Mouse (Mus musculus) heart, embryonic 12.5 days (tissue): ENCODE measurements at regions not wholly inside any gene's neighbourhood (a gene's known extent, or its start where the extent isn't known, plus 50 kb on each side); places are given as distances from the start of the nearest gene placed in this dataset.
A peak's percentile ranks its signal among the peaks of the same experiment; 100 is the strongest.

Source experiments
- ATAC-seq: fragments of 200-750 bp; cut with Nextera tagmentation; 2 replicates; pipeline ENCODE4 v1.8.0; 2017; ENCODE audit warnings: moderate TSS enrichment, moderate library complexity; ENCODE audit not compliant: insufficient number of reproducible peaks, low FRiP score
- H3K27ac ChIP-seq: fragments of 300-500 bp; sonication (generic); 2 replicates; pipeline ENCODE4 v1.5.1; 2016; ENCODE audit warnings: mild to moderate bottlenecking, moderate library complexity; ENCODE audit not compliant: poor library complexity, severe bottlenecking
- H3K27me3 ChIP-seq: fragments of 300-500 bp; sonication (generic); replicated peaks from 2 replicates; pipeline ENCODE4 v1.6.1; 2016; ENCODE audit warnings: mild to moderate bottlenecking, moderate library complexity
- H3K36me3 ChIP-seq: fragments of 300-500 bp; sonication (generic); 2 replicates; pipeline ENCODE4 v1.6.1; 2016; ENCODE audit warnings: mild to moderate bottlenecking, moderate library complexity
- H3K4me1 ChIP-seq: fragments of 300-500 bp; sonication (generic); replicated peaks from 2 replicates; pipeline ENCODE4 v1.6.1; 2016; ENCODE audit warnings: mild to moderate bottlenecking
- H3K4me2 ChIP-seq: fragments of 300-500 bp; sonication (generic); 2 replicates; pipeline ENCODE4 v1.6.1; 2016; ENCODE audit warnings: mild to moderate bottlenecking, moderate library complexity
- H3K4me3 ChIP-seq: fragments of 300-500 bp; sonication (generic); 2 replicates; pipeline ENCODE4 v1.5.1; 2016; ENCODE audit warnings: mild to moderate bottlenecking
- H3K9ac ChIP-seq: fragments of 300-500 bp; sonication (generic); 2 replicates; pipeline ENCODE4 v1.6.1; 2016; ENCODE audit warnings: mild to moderate bottlenecking, moderate library complexity
- H3K9me3 ChIP-seq: fragments of 300-500 bp; sonication (generic); replicated peaks from 2 replicates; pipeline ENCODE4 v1.6.1; 2016; ENCODE audit warnings: mild to moderate bottlenecking, moderate library complexity
- WGBS: fragments of 180-500 bp; shearing (Covaris S2); methylation state at CpG from one replicate; pipeline ENCODE4 v1.1.7; 2016; 5-methylcytosine and 5-hydroxymethylcytosine counted together

DNA sequence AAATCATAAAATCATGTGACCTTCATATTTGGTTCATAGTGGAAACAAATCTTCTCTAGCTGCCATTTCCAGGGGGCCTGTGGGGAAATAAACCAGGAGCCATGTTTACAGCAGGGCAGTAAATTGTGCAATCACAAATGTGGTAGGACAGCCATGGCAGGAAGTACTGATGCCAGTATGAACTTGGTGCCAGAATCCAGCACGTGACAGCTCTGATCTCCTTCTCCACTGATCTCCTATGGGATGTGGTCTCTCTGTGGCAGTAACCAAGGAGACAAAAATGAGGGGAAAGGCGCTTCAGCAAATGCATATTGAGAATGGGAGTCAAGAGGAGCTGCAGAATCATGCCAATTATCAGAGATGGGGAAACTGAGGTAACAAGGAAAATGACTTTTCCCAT is 215.0 kb downstream of the Lpin1 start:
- Histone ChIP-seq H3K4me2 (no peak overlapping the region), H3K4me1 (peaks cover 13% of the 10 kb centered on the region), H3K9me3 (no peaks in the 10 kb centered on the region; the same call in 1 of the 2 replicates), H3K27ac (no peak overlapping the region), H3K4me3 (no peak overlapping the region), H3K27me3 (no peaks in the 10 kb centered on the region), H3K9ac (no peak overlapping the region), H3K36me3 (no peaks in the 10 kb centered on the region)
- ATAC-seq = no peak
- 80% methylated on average over 2 of the region's 2 CpGs for WGBS

DNA sequence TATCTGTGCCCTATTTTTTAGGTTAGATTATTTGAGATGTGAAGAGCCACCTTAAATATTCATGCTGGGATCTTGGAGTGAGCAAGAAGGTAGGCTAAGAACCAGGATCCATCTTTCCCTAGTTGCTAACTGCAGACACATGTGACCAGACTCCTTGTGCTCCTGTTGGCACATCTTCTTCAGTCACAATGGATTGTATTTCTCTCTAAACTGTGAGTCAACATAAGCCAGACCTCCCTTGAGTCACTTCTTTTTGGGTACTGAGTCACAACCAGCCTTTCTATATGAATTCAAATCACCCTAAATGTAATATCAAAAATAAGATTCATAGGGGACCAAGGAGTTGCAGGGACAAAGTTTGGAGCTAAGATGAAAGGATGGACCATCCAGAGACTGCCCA is 217.9 kb downstream of the Lpin1 start:
- peaks cover 13% of the 10 kb centered on the region for H3K4me1 ChIP-seq
- no peaks in the 10 kb centered on the region; the same call in 1 of the 2 replicates for H3K9me3 ChIP-seq
- H3K4me2 ChIP-seq = no peak overlapping the region
- H3K9ac ChIP-seq = no peak overlapping the region
- no peaks in the 10 kb centered on the region for H3K27me3 ChIP-seq
- ATAC-seq = no peak
- H3K36me3 ChIP-seq = no peaks in the 10 kb centered on the region
- no peak overlapping the region for H3K4me3 ChIP-seq
- no peak overlapping the region for H3K27ac ChIP-seq

DNA sequence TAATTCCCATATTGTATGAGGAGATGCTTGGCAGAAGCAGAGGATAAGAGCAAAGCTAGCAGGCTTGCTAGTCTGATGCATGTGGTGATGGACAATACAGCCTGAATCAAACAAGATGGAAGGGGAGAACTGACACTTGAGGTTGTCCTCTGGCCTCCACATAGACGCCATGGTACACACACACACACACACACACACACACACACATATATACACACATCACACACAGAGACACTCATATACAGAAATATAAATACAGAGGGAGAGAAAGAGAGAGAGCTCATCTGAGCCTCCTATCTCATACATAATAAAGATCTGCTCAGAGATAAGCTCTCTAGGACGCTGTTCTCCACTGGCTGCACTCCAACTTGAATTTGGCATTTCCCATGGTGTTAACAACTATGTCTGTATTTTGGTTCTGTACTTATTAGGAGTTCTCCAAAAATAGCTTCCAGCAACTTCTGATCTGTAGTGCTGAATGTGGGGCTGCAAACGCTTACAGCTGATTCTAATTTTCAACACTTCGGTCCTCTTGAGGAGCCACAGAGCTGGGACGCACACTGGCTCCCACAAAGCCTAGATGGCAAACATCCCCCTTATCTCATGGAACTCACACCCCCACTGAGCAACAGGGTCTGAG is 219.0 kb downstream of the Lpin1 start:
- Histone ChIP-seq H3K4me1 (peaks cover 13% of the 10 kb centered on the region), H3K36me3 (no peaks in the 10 kb centered on the region), H3K9me3 (no peaks in the 10 kb centered on the region; the same call in 1 of the 2 replicates), H3K4me2 (no peak overlapping the region), H3K27me3 (no peaks in the 10 kb centered on the region), H3K4me3 (no peak overlapping the region), H3K9ac (no peak overlapping the region), H3K27ac (peak overlapping the region; percentile 83)
- 19% methylated on average over 5 of the region's 5 CpGs for WGBS
- peak; percentile 71 for ATAC-seq

GRCm38 (mm10) chr12:16391163-16391562 is 219.6 kb downstream of the Lpin1 start:
- Histone ChIP-seq H3K27me3 (no peaks in the 10 kb centered on the region), H3K4me1 (peaks cover 13% of the 10 kb centered on the region), H3K4me3 (no peak overlapping the region), H3K36me3 (no peaks in the 10 kb centered on the region), H3K9me3 (no peaks in the 10 kb centered on the region; the same call in 1 of the 2 replicates), H3K4me2 (no peak overlapping the region), H3K27ac (peak overlapping the region; percentile 83; the same call in 1 of the 2 replicates), H3K9ac (no peak overlapping the region)
- WGBS = 61% methylated on average over 5 of the region's 5 CpGs
- no peak for ATAC-seq

- 86% methylated on average over 4 of the region's 4 CpGs for WGBS
- H3K27ac ChIP-seq = no peak overlapping the region
- no peak for ATAC-seq
- no peaks in the 10 kb centered on the region for H3K27me3 ChIP-seq
- no peak overlapping the region for H3K4me3 ChIP-seq
- no peak overlapping the region for H3K4me2 ChIP-seq
- H3K9ac ChIP-seq = no peak overlapping the region
- peaks cover 9% of the 10 kb centered on the region for H3K4me1 ChIP-seq
- H3K9me3 ChIP-seq = no peaks in the 10 kb centered on the region
- no peaks in the 10 kb centered on the region for H3K36me3 ChIP-seq
Observed at GRCm38 (mm10) chr12:16387035-16387434, 223.7 kb downstream of the Lpin1 start.

GRCm38 (mm10) chr12:16384396-16384795 is 226.4 kb downstream of the Lpin1 start:
- H3K9ac ChIP-seq = no peak overlapping the region
- WGBS = 89% methylated on average over 1 of the region's 1 CpGs
- H3K36me3 ChIP-seq = no peaks in the 10 kb centered on the region
- H3K27ac ChIP-seq = no peak overlapping the region
- no peaks in the 10 kb centered on the region for H3K4me1 ChIP-seq
- no peak overlapping the region for H3K4me3 ChIP-seq
- H3K4me2 ChIP-seq = no peak overlapping the region
- H3K27me3 ChIP-seq = no peaks in the 10 kb centered on the region
- ATAC-seq = no peak
- no peaks in the 10 kb centered on the region for H3K9me3 ChIP-seq

DNA sequence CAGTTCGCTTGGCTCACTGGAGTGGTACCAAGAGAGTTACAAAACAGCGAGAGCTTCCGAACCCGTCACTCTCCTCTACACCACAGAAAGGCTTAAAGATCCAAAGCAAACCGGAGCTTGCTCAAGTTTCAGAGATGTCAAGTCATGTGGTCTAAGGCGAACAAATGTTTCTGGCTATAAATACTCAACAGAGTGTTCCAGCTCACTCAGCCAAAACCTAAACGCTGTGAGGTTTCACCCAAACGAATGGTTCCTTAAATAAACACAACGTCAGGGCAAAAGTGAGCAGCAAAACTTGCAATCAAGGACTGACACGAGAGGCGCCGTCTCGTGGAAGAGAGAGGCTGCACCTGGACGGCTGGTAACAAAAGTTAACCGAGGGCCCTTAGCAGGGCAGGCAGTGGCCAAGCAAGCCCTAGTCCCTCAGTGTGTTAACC is 227.2 kb downstream of the Lpin1 start:
- no peak overlapping the region for H3K4me2 ChIP-seq
- no peak overlapping the region for H3K9ac ChIP-seq
- no peak overlapping the region for H3K27ac ChIP-seq
- ATAC-seq = no peak
- no peaks in the 10 kb centered on the region for H3K4me1 ChIP-seq
- no peaks in the 10 kb centered on the region for H3K9me3 ChIP-seq
- H3K36me3 ChIP-seq = no peaks in the 10 kb centered on the region
- H3K4me3 ChIP-seq = no peak overlapping the region
- H3K27me3 ChIP-seq = no peaks in the 10 kb centered on the region
- WGBS = 76% methylated on average over 15 of the region's 15 CpGs

DNA sequence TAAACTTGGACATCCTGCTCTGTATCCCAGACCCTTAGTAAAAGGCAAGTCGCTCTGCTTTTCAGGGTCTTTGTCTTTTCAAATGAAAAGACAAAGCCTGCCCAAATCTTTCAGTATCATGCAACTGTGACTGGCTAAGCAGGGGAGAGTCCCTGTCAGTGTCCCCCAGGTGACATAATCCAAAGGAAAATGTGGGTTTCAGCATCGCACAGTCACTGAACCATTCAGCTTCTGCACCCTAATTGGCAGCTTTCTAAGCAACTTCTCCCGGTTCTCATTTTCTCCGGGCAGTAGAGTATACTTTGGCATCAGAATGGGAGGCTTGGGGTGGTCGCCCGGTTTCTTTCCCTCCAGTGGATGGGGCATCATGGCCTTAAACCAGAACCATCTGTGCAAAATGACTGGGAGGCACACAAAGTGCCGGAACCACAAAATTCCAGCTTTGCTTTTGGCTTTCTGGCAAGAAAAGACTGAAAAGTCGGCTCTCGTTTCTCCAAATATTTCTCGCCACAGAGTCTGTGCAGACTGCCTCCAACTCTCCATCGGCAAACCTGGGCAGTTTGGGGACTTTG is 228.3 kb downstream of the Lpin1 start:
- Histone ChIP-seq H3K4me2 (no peak overlapping the region), H3K27ac (no peak overlapping the region), H3K27me3 (no peaks in the 10 kb centered on the region), H3K36me3 (no peaks in the 10 kb centered on the region), H3K9me3 (no peaks in the 10 kb centered on the region), H3K4me3 (no peak overlapping the region), H3K4me1 (no peaks in the 10 kb centered on the region), H3K9ac (no peak overlapping the region)
- 85% methylated on average over 11 of the region's 11 CpGs for WGBS
- no peak for ATAC-seq

- Histone ChIP-seq H3K27me3 (no peaks in the 10 kb centered on the region), H3K27ac (no peak overlapping the region), H3K9ac (no peak overlapping the region), H3K4me3 (no peak overlapping the region), H3K4me2 (no peak overlapping the region), H3K9me3 (no peaks in the 10 kb centered on the region), H3K36me3 (no peaks in the 10 kb centered on the region), H3K4me1 (no peaks in the 10 kb centered on the region)
- no peak for ATAC-seq
- WGBS = 79% methylated on average over 4 of the region's 4 CpGs
Observed at GRCm38 (mm10) chr12:16381026-16381425, 229.7 kb downstream of the Lpin1 start.

GRCm38 (mm10) chr12:16380346-16380745 is 230.4 kb downstream of the Lpin1 start:
- Histone ChIP-seq H3K9me3 (no peaks in the 10 kb centered on the region), H3K9ac (no peak overlapping the region), H3K27ac (no peak overlapping the region), H3K4me2 (no peak overlapping the region), H3K4me3 (no peak overlapping the region), H3K36me3 (no peaks in the 10 kb centered on the region), H3K27me3 (no peaks in the 10 kb centered on the region), H3K4me1 (no peaks in the 10 kb centered on the region)
- 64% methylated on average over 2 of the region's 2 CpGs for WGBS
- no peak for ATAC-seq

DNA sequence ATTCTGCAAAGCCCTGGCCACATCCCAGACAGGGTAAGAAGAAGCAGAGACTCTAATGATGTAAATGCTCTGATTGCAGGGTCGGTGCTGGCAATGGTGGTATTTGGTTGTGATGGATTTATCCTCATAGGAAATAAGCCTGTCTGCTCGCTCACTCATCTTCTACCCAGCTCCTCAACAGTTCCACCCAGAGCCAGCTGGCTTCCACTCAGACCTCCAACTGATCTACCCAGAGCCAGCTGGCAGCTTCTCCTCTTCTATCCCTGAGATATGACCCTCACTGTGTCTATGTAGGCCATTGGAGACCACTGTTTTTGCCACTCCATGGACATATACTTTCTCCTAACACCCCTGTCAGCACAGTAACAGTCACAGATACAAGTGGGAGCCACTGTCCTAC is 231.4 kb downstream of the Lpin1 start:
- Histone ChIP-seq H3K27ac (no peak overlapping the region), H3K4me2 (no peak overlapping the region), H3K4me3 (no peak overlapping the region), H3K27me3 (no peaks in the 10 kb centered on the region), H3K36me3 (no peaks in the 10 kb centered on the region), H3K4me1 (no peaks in the 10 kb centered on the region), H3K9me3 (no peaks in the 10 kb centered on the region), H3K9ac (no peak overlapping the region)
- no peak for ATAC-seq
- 68% methylated on average over 2 of the region's 2 CpGs for WGBS

GRCm38 (mm10) chr12:16378501-16378900 is 232.3 kb downstream of the Lpin1 start:
- no peak overlapping the region for H3K27ac ChIP-seq
- no peak for ATAC-seq
- H3K9ac ChIP-seq = no peak overlapping the region
- H3K4me2 ChIP-seq = no peak overlapping the region
- no peaks in the 10 kb centered on the region for H3K27me3 ChIP-seq
- no peak overlapping the region for H3K4me3 ChIP-seq
- 83% methylated on average over 3 of the region's 3 CpGs for WGBS
- H3K9me3 ChIP-seq = no peaks in the 10 kb centered on the region
- no peaks in the 10 kb centered on the region for H3K4me1 ChIP-seq
- no peaks in the 10 kb centered on the region for H3K36me3 ChIP-seq
